Mouse (Mus musculus) heart, adult 8-10 months (tissue): Measurements from ENCODE around the gene 1700037H04Rik. TPM values are rescaled to one million over a fixed set of nuclear protein-coding genes. Genes with fewer than 3 reads are reported as not detected.

Experiments used
- DNase-seq: peaks from one replicate; pipeline ENCODE4 v3.0.0; 2022; ENCODE audit warnings: low spot score
- total RNA-seq, 4 experiments: library from RNA; stranded (reverse); gene quantifications; 2 replicates each; pipeline ENCODE4 v1.2.4; 2022

Gene 1700037H04Rik
- total RNA-seq, 4 experiments from 2014 or later, result 9.7 to 12.1 (median 10.5) TPM

GRCm38 (mm10) chr2:131146193-131147042, 13.5 kb downstream of the 1700037H04Rik start:
- no peak for DNase-seq

DNA sequence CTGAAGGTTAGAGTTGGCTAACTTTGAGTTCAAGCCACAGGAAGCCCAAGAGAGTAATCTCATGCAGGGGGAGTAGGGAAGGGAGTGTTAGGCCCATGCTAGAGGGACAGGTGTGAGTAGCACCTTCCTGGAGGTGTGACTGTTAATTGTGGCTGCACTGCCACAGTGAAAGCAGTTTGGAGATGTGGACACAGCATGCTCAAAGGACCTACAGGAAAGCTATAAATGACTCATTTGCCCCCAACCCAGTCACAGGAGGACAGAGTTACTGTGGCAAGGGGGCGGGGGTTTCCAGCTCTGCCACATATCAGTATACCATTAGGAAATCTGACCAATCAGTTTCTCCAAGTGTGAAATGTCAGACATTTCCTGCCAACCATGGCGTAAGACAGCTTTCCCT, 14.3 kb downstream of the 1700037H04Rik start:
- no peak for DNase-seq

DNA sequence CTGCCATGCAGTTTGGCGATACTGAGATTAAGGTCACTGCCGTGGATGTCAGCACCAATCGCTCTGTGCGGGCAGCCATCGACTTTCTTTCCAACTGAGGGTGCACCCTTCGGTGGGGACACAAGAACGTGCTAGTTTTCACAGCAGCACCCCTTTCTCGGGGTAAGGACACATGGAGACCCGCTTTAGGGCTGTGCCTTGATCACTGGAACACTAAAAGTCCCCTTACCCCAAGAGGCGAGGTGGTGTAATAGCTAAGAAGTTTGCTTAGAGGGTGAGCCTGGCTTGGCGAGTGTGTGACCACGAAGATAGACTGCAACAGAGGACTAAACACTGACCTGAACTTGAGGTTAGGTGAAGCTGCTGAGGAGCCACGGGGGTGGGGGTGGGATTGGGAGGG, 14.8 kb downstream of the 1700037H04Rik start:
- no peak for DNase-seq

GRCm38 (mm10) chr2:131143007-131143780, 16.7 kb downstream of the 1700037H04Rik start:
- no peak for DNase-seq

DNA sequence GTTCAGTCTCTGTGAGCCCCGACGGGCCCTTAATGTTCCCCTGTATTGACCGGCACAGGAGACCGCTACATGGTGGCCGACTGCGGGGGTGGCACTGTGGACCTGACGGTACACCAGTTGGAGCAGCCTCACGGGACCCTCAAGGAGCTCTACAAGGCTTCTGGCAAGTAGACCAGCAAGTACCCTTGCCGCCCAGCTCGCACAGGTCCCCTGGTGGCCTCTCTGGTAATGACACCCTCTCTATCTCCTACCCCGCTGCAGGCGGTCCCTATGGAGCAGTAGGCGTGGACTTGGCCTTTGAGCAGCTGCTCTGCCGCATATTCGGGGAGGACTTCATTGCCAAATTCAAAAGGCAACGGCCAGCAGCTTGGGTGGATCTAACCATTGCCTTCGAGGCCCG, 17.3 kb downstream of the 1700037H04Rik start:
- peak; percentile 83 for DNase-seq

- no peak for DNase-seq
Observed at GRCm38 (mm10) chr2:131141336-131141986, 18.4 kb downstream of the 1700037H04Rik start.

- DNase-seq, result no peak
Observed at GRCm38 (mm10) chr2:131140533-131140905, 19.4 kb downstream of the 1700037H04Rik start.

GRCm38 (mm10) chr2:131139886-131140532, 19.9 kb downstream of the 1700037H04Rik start:
- DNase-seq, result peak; percentile 81

DNA sequence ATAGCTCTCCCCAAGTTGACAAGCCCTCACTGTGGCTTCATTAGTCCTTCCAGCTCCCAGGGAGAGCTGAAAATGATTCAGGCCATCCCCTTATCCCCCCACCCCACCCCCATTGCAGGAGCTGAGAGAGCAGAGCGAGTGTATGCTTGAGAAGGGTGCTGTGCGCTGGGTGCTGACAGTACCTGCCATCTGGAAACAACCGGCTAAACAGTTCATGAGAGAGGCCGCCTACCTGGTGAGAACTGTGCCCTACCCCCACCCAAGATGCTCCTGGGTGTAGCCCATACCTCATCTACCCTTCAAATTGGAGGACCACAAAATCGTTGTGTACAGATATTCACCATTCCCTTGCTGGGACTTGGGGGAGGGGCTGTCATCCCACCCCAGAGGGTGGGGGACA, 20.6 kb downstream of the 1700037H04Rik start:
- no peak for DNase-seq

GRCm38 (mm10) chr2:131138760-131139159, 21.1 kb downstream of the 1700037H04Rik start:
- no peak for DNase-seq

DNA sequence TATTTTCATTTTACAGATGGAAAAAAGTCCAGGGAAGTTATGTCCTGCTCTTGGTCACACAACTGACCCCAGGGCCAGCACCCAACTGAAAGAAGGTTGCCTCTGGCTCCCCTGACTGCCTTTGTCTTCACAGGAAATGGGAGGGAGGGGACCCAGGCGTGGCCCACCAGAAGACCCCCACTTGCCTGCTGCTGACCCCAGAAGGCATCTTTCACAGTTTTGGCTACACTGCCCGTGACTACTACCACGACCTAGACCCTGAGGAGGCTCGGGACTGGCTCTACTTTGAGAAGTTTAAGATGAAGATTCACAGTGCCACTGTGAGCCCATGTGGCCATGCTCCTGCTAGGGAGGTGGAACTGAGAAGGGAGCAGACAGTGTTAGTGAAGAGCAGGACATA, 21.6 kb downstream of the 1700037H04Rik start:
- no peak for DNase-seq

DNA sequence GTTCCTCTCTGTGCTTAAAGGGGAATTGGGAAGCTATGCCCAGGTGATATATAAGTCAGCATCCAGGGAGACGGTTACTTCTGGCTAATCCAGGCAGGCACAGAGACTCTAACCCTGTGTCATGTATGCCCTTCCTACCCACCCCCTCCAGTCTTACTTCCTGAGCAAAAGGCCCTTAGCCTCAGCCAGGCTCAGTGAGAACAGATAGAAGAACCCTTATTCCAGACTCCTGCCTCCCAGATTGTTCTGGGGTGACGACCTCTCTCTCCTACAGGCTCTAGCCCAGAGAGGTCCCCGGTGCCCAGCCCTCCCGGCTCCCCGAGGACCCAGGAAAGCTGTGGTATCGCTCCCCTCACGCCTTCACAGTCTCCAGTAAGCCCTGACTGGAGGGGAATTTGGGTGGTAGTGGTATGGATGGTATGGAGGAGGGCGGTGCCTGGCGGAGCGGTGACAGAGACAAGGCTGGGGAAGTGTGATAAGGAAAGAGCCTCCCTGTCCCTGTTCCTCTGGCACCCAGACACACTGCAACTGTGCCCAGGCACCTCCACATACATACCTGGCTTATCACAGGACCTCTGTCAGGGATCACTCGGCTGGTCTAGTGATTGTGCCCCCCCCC, 24.3 kb downstream of the 1700037H04Rik start:
- DNase-seq, result peak; percentile 1

- DNase-seq, result peak; percentile 9
Observed at GRCm38 (mm10) chr2:131134826-131135400, 25.0 kb downstream of the 1700037H04Rik start.

DNA sequence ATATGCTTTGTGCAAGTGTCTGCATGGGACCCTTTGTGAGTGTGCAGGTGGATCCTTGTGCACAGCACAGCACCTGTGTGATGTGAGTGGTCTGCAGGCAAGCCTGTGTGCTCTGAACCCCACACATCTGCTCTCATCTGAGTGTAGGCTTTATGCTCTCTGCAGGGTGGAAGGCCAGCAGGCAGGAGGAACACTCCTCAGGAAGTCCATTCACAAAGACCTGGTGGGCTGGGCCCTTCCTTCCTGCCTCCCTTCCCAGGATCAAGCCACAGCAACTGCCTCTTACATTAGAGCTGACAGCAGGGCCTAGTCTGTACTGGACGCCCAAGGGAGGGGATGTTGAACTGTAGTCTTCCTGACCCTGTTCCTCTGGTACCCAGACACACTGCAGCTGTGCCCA, 25.5 kb downstream of the 1700037H04Rik start:
- DNase-seq, result peak; percentile 84

- DNase-seq, result no peak
Observed at GRCm38 (mm10) chr2:131132930-131133547, 26.8 kb downstream of the 1700037H04Rik start, which contains the start of gene Gm11037. Gm11037 (plus strand) TSS chr2:131133497.

DNA sequence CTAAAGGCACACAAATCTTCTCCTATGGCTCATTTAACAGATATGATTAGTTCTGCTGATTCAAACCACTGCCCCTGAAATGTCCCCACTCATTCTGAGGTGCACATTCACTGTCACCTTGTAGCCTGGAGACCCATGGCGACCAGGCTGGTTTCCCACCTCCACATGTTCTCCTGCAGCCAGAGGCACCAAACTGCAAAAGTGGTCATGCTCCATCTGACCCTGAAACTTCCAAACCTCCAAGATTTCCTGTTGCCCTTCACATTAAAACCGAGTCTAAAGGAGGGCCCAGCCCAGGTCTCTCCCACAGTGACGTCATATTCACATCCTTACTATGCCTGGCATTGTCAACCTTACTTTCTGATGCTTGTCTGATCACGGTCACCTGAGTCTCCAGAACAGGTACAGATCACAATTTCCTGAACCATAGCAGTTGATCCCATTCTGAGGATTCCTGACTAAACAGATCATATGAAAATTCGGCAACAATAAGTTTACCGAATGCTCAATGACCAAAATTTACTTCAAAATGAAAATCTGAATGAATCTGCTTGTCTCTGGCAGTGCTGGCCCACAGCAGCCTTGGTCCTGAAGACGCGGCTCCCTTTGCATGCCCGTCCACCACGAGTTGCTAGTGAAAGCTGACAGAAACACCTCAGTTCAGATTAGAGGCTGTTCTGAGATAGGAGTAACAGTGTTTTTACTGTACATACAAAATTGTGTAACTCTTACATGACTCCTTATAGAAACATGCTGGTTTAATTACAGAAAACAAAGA, 27.6 kb downstream of the 1700037H04Rik start:
- DNase-seq, result no peak

DNA sequence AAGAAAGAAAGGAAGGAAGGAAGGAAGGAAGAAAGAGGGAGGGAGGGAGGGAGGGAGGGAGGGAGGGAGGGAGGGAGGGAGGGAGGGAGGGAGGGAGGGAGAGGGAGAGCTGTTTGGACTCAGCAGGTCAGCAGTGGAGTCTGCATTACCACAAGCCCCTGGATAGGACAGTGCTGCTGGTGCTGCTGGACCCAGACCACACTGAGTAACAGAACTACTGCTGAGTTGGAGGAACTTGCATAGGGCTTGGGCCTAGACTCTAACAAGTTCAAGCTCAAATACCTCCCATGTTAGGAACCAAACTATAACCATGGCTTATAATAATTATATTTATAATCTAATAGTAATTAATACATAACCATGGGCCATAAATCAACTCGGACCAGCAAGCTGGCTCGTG, 29.0 kb downstream of the 1700037H04Rik start:
- DNase-seq, result no peak

DNA sequence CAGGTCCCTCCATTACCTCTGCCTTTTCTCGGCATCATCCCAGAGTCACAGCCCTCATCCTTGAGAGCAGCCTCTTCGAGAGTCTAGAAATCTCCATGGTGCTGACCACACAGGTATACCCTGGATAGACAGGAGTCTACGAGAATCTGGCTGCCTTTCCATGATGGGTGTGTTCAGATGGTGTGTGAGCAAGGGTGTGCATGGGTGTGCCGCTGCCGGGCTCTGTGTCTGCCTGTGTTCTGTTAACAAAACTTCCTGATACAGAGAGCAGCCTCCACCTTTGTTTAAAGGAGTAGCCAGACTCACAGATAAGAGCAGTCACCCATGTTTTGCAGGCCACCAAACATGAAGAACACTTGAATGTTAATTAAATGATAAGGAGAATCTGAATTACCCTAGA, 30.0 kb downstream of the 1700037H04Rik start:
- no peak for DNase-seq

DNA sequence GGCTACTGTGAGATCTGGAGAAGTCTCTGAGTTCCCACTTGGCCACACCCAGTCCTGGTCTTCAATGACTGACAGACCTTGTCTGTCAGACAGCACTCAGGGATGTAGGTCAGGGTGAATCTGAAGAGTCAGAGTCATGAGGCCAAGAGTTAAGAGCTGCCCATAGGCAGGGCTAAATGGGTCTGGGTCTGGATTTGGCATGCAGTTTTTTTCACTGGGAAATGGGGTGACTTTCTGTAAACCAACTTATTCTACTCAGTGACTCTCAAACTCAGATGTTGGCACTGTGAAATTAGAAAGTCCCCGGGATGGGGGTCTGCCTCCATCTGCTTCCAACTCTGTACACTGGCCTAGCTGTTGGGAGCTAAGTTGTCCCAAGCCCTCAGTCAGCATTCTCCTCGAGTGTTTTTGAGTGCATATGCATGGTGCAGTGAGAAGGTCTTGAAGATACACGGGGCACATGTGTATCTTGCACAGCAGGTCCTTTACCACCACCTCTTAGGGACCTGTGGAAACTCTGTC, 31.2 kb downstream of the 1700037H04Rik start:
- DNase-seq, result no peak
